Mouse (Mus musculus) lung, embryonic 16.5 days (tissue): ENCODE data around the gene Klf4. TPM values are rescaled to one million over a fixed set of nuclear protein-coding genes. Genes with fewer than 3 reads are reported as not detected.
A peak's percentile ranks its signal among the peaks of the same experiment; 100 is the strongest.

Source experiments
- ATAC-seq: fragments of 200-750 bp; cut with Nextera tagmentation; 2 replicates; pipeline ENCODE4 v1.8.0; 2017; ENCODE audit warnings: low read depth, mild to moderate bottlenecking, moderate library complexity
- H3K27ac ChIP-seq: fragments of 300-500 bp; sonication (generic); 2 replicates; pipeline ENCODE4 v1.5.1; 2014; ENCODE audit warnings: mild to moderate bottlenecking, control low read depth, low read length
- H3K27me3 ChIP-seq: fragments of 300-500 bp; sonication (generic); 2 replicates; pipeline ENCODE4 v1.6.1; 2014; ENCODE audit warnings: low read depth, low read length, mixed read lengths; ENCODE audit not compliant: control insufficient read depth, insufficient read depth
- H3K36me3 ChIP-seq: fragments of 300-500 bp; sonication (generic); 2 replicates; pipeline ENCODE4 v1.6.1; 2014; ENCODE audit warnings: low read length; ENCODE audit not compliant: control insufficient read depth, insufficient read depth
- H3K4me1 ChIP-seq: fragments of 300-500 bp; sonication (generic); replicated peaks from 2 replicates; pipeline ENCODE4 v1.6.1; 2014; ENCODE audit warnings: low read length, mixed read lengths; ENCODE audit not compliant: control insufficient read depth, insufficient read depth
- H3K4me2 ChIP-seq: fragments of 300-500 bp; sonication (generic); 2 replicates; pipeline ENCODE4 v1.6.1; 2014; ENCODE audit warnings: low read depth, low read length, control low read depth
- H3K4me3 ChIP-seq: fragments of 300-500 bp; sonication (generic); 2 replicates; pipeline ENCODE4 v1.5.1; 2014; ENCODE audit warnings: mild to moderate bottlenecking, low read length, control low read depth
- H3K9ac ChIP-seq: fragments of 300-500 bp; sonication (generic); 2 replicates; pipeline ENCODE4 v1.6.1; 2014; ENCODE audit warnings: low read length, control low read depth
- H3K9me3 ChIP-seq: fragments of 300-500 bp; sonication (generic); 2 replicates; pipeline ENCODE4 v1.6.1; 2016; ENCODE audit warnings: low read length; ENCODE audit not compliant: control insufficient read depth
- WGBS: fragments of 180-500 bp; shearing (Covaris S2); extraction: QIAGEN DNeasy Blood & Tissue Kit; methylation state at CpG from one replicate; pipeline ENCODE4 v1.1.7; 2014; 5-methylcytosine and 5-hydroxymethylcytosine counted together
- polyA plus RNA-seq: library from polyadenylated mRNA; unstranded; fragments of >200 nt; fragmentation: Nextera tagmentation; extraction: Ambion mirVana; gene quantifications from 2 replicates; pipeline ENCODE4 v1.2.1, GENCODE M21; 2015

Klf4 gene
- polyA plus RNA-seq, 1 experiment from 2014 or later = 9.4 TPM

DNA sequence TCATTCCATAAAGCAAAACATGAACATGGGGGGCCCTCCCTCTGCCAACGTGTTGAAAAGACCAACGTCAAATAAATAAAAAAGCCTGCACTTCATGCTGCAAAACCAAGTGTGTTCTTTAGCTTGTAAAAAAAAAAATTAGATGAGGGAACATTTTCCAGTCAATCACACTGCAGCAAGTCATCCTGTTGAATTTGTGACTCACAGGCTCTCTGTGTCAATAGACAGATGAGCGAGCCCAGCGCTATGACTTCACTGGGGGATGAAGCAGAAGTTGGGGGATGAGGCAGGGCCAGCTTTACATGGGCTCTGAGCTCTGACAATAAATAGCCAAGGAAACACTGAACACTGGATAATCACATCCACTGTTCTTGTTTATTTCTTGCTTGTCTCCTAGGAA is 9.4 kb upstream of the Klf4 start:
- Histone ChIP-seq H3K9ac (no peak overlapping the region), H3K4me2 (no peak overlapping the region), H3K4me3 (no peak overlapping the region), H3K27ac (no peak overlapping the region), H3K4me1 (no peaks in the 10 kb centered on the region), H3K9me3 (no peaks in the 10 kb centered on the region), H3K36me3 (no peaks in the 10 kb centered on the region), H3K27me3 (no peaks in the 10 kb centered on the region)
- ATAC-seq = no peak
- 30% methylated on average over 4 of the region's 4 CpGs for WGBS

DNA sequence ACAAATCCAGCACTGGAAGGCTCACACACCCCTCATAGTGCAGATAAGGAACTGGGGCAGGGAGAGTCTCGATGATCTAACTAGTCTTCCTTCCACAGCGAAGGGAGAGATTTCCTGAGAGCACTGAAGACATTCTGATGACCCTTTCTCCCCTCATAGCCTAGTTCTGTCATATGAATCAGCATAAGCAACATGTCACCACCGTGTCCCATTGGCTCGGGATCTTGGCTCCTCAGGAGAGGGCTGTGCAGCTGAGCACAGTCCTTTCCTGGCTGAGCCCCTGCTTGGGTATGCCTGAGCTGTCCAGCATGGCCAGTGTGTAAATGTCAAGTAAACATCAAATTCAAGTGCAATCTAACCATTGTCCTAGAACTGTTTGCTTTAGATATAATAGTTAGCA is 9.0 kb upstream of the Klf4 start:
- no peaks in the 10 kb centered on the region for H3K27me3 ChIP-seq
- WGBS = 29% methylated on average over 4 of the region's 4 CpGs
- H3K9me3 ChIP-seq = no peaks in the 10 kb centered on the region
- no peaks in the 10 kb centered on the region for H3K36me3 ChIP-seq
- no peak overlapping the region for H3K4me2 ChIP-seq
- H3K9ac ChIP-seq = no peak overlapping the region
- peak; percentile 26; the same call in 1 of the 2 replicates for ATAC-seq
- H3K27ac ChIP-seq = no peak overlapping the region
- H3K4me1 ChIP-seq = no peaks in the 10 kb centered on the region
- no peak overlapping the region for H3K4me3 ChIP-seq

DNA sequence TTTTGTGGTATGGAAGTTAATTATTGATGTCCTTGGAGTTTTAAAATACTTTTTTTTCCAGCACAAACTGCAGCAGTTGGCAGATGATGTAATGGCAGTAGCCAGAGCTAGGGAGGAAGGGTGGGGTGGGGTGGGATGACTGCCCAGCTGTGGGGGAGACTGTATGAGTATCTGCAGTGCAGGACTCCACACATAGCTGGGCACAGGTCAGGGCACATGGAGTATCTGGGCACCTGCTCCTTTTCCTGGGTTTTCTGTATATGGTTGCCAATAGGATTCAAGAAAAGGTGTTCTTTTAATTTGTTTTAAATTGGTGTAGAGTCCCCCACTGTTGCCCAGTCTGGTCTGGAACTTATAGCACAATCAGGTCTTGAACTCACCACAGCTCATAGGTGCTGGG is 2.7 kb upstream of the Klf4 start:
- H3K27ac ChIP-seq = no peak overlapping the region
- peaks cover 3% of the 10 kb centered on the region for H3K27me3 ChIP-seq
- no peaks in the 10 kb centered on the region for H3K36me3 ChIP-seq
- no peak for ATAC-seq
- H3K9ac ChIP-seq = no peak overlapping the region
- H3K9me3 ChIP-seq = no peaks in the 10 kb centered on the region
- H3K4me2 ChIP-seq = no peak overlapping the region
- H3K4me3 ChIP-seq = no peak overlapping the region
- peaks cover 16% of the 10 kb centered on the region for H3K4me1 ChIP-seq

DNA sequence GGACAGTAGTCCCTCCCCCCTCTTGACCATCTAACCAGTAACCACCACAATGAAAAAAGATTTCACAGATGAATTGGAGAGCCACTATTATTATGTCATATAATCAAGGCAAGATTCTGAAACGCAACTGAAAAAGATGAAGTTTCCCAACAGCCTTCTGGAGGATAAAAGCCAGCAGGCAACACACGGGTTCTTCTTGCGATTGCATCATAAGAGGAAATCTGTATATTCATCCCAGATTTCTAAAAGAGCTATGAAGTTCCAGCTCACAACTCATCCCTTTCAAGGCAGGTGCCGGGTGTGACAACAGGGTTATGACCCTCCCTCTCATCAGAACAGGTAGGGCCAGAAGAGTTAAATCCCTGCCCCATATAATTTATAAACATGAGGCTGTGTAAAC is 2.2 kb upstream of the Klf4 start:
- Histone ChIP-seq H3K36me3 (no peaks in the 10 kb centered on the region), H3K4me2 (no peak overlapping the region), H3K4me1 (peaks cover 18% of the 10 kb centered on the region), H3K9ac (no peak overlapping the region), H3K9me3 (no peaks in the 10 kb centered on the region), H3K27me3 (peaks cover 3% of the 10 kb centered on the region), H3K4me3 (no peak overlapping the region), H3K27ac (no peak overlapping the region)
- WGBS = 57% methylated on average over 4 of the region's 4 CpGs
- no peak for ATAC-seq

DNA sequence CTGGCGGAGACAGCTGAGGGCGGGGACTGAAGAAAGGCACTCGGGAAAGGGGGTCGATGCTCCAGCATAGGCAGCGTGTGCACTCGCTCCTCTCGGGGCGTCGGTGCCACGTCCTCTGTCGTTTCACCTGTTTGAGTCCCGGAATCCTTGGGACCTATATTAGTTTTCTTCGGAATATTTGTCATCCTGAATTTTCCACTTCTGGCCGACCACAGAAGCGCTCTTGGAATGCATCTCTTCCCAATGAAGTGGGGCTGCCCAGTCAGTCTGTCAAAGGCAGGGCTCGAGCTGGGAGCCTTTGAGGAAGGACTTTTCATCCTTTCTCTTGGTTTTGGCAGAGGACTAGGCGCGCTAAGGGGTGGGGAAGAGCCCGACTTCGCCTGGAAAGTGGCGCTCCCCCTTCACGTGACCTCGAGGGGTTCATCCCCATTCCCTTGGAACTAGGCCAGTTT is 1.6 kb upstream of the Klf4 start:
- H3K27me3 ChIP-seq = peaks cover 3% of the 10 kb centered on the region
- H3K4me1 ChIP-seq = peaks cover 18% of the 10 kb centered on the region
- H3K27ac ChIP-seq = peak overlapping the region; percentile 96
- H3K4me2 ChIP-seq = peak overlapping the region; percentile 94
- ATAC-seq = no peak
- H3K36me3 ChIP-seq = no peaks in the 10 kb centered on the region
- peak overlapping the region; percentile 69 for H3K4me3 ChIP-seq
- peak overlapping the region; percentile 81 for H3K9ac ChIP-seq
- WGBS = 3% methylated on average over 23 of the region's 23 CpGs
- no peaks in the 10 kb centered on the region for H3K9me3 ChIP-seq

DNA sequence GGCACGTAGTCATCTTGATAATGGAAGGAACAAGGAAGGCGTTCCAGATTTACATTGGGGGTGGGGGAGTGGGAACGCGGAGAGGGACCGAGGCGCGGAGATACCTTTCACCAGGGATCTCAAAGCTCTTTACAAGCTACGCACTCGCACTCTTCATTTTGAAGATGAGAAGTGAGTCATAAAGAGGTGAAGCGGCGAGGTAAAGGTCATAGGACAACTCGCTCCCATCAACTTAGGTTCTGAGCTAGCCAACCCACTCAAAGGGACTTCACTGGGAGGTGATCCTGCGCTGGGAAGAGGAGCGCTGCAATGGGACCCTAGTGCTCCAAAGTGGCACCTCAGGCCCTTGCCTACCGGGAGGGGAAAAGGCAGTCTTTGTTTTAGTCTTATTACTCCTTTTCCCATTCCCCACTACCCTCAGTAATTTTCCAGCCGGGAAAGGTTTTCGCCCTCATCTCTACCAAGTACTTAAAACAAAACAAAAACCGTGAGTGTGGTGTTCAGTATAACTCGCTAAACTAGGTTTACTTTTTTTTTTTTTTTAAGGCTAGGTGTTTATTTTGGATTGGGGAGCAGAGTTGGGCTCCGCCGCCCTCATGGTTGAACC is 1.0 kb upstream of the Klf4 start:
- Histone ChIP-seq H3K9me3 (no peaks in the 10 kb centered on the region), H3K27ac (peak overlapping the region; percentile 96), H3K4me2 (peak overlapping the region; percentile 94), H3K27me3 (peaks cover 3% of the 10 kb centered on the region), H3K4me1 (peaks cover 18% of the 10 kb centered on the region), H3K36me3 (no peaks in the 10 kb centered on the region), H3K9ac (peak overlapping the region; percentile 81), H3K4me3 (peak overlapping the region; percentile 69)
- no peak for ATAC-seq
- under 1% methylated on average over 21 of the region's 21 CpGs for WGBS

DNA sequence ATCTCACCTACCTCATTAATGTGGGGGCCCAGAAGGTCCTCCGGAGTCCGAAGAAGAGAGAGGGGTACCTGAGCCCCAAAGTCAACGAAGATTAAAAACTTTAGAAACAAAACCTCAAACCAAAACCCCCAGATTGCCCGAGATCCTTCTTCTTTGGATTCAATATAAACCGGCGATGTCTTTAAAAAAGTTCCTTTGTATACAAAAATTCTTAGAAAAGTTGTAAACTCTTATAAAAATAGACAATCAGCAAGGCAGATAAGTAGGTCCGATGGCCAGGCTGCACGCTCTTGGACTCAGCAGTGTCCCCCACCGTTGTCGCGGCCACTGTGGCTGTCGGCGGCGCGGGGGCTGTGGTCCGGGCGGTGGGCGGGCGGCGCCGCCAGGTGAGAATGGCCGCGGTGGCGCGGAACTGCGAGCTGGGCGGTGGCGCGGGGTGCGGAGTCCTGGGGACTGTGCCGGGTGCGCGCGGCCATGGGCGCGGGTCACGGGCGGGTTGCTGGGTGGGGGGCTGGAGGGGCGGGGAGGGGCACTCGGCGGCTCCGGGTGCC is 335 bp downstream of the Klf4 start:
- no peaks in the 10 kb centered on the region for H3K36me3 ChIP-seq
- H3K4me1 ChIP-seq = peaks cover 18% of the 10 kb centered on the region
- H3K27ac ChIP-seq = peak overlapping the region; percentile 53; the same call in 1 of the 2 replicates
- WGBS = under 1% methylated on average over 24 of the region's 42 CpGs
- peak overlapping the region; percentile 69 for H3K4me3 ChIP-seq
- H3K4me2 ChIP-seq = peak overlapping the region; percentile 91
- H3K9me3 ChIP-seq = no peaks in the 10 kb centered on the region
- ATAC-seq = peak; percentile 45
- peaks cover 3% of the 10 kb centered on the region for H3K27me3 ChIP-seq
- H3K9ac ChIP-seq = peak overlapping the region; percentile 77

DNA sequence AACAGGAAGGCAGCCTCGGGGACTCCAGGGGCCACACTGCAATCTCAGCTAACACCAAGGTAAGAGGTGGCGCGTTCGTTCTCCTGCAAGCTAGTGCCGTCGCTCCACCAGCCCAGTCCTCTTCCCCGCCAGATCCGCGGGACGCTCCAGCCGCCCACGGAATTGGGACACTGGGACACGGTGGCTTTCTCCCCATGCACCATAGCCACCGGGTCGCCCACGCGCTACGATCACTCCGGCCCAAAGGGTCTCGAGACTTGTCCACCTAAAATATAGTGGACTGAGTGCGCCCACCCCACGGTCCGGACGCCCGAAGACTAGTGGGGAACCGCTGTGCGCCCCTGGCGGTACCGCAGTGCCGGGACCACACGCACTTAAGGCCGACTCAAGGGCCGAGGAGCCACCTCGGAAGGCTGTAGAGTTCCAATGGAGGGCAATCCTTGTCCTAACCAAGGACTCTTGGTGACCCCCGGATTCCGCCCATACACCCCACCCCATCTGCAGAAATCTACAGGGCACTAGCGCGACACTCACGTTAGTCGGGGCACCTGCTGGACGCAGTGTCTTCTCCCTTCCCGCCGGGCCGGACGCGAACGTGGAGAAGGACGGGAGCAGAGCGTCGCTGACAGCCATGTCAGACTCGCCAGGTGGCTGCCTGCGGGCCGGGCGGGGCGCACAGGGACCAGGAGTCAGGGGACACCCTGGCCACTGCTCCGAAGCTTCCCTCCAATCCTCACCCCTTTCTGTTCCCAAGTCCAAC is 990 bp downstream of the Klf4 start:
- Histone ChIP-seq H3K36me3 (no peaks in the 10 kb centered on the region), H3K4me1 (peaks cover 18% of the 10 kb centered on the region), H3K4me3 (peak overlapping the region; percentile 69), H3K4me2 (peak overlapping the region; percentile 91), H3K9me3 (no peaks in the 10 kb centered on the region), H3K27ac (peak overlapping the region; percentile 27; the same call in 1 of the 2 replicates), H3K27me3 (peaks cover 3% of the 10 kb centered on the region), H3K9ac (peak overlapping the region; percentile 77)
- under 1% methylated on average over 54 of the region's 56 CpGs for WGBS
- no peak for ATAC-seq

DNA sequence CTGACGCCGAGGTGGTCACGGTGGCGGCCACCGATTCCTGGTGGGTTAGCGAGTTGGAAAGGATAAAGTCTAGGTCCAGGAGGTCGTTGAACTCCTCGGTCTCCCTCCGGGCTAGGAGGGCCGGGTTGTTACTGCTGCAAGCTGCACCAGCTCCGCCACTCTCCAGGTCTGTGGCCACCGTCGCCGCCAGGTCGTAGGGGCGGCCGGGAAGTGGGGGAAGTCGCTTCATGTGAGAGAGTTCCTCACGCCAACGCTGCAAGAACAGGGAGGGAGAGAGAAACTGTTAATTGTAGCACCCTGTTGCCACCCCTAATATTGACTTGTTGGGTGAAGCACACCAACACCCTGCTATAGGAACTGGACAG is 1.6 kb downstream of the Klf4 start:
- WGBS = 2% methylated on average over 20 of the region's 20 CpGs

More for the DNA sequence above, 1.6 kb downstream of the Klf4 start:
- peak overlapping the region; percentile 77 for H3K9ac ChIP-seq
- no peaks in the 10 kb centered on the region for H3K9me3 ChIP-seq
- peak overlapping the region; percentile 69 for H3K4me3 ChIP-seq
- peaks cover 3% of the 10 kb centered on the region for H3K27me3 ChIP-seq
- peaks cover 18% of the 10 kb centered on the region for H3K4me1 ChIP-seq
- no peaks in the 10 kb centered on the region for H3K36me3 ChIP-seq
- H3K27ac ChIP-seq = no peak overlapping the region; the same call in 1 of the 2 replicates
- no peak for ATAC-seq
- peak overlapping the region; percentile 91 for H3K4me2 ChIP-seq
